ENCODE assay signal across 22 mouse cellular contexts in genomic region chrX:8217383-8217782, GRCm38 (mm10). TPM values are rescaled to one million over a fixed set of nuclear protein-coding genes. Genes with fewer than 3 reads are reported as not detected.
A peak's percentile ranks its signal among the peaks of the same experiment; 100 is the strongest.
DNase-seq lines count a peak whose midpoint lies in the region; TF ChIP-seq lines count a peak whose summit lies in the region.
"Had no signal": no experiment of that assay in that cellular context is flagged by ENCODE, and none has a peak within 500 bp of the region (broad histone marks: within the 10 kb centered on the region; RNA-seq: fewer than 3 reads in every experiment).

No protein-coding gene starts in this region.

- peak; percentile 45 for DNase-seq in heart, adult 11 months
- no peak for DNase-seq in heart, postnatal 25 days (ENCODE audit: low spot score)
- peak in 1 of 2 experiments; percentile 39 for DNase-seq in left cerebral cortex, adult 2 months (ENCODE audit: extremely low spot score in 1 of 2, low spot score in 2 of 2)
- no peak for DNase-seq in left cerebral cortex, adult 11 months (ENCODE audit: low spot score)
- peak; percentile 70 for DNase-seq in brain, adult 2 months (ENCODE audit: low read depth, low spot score)
- peak; percentile 40 to 48 for DNase-seq in left cerebral cortex, postnatal 36 days (ENCODE audit: low spot score in 2 of 2)
- DNase-seq in cerebellum, postnatal 10 days: no peak
- no peak for DNase-seq in urinary bladder, postnatal 4 days (ENCODE audit: low spot score in 2 of 2)
- DNase-seq: adrenal gland, postnatal 10 days; cerebellum, adult 8-10 months; kidney, adult 2 months; liver, embryonic 13.5 days; lung, adult 2 months; lung, postnatal 14 days; thymus, postnatal 25 days had no signal

- no peak for TF ChIP-seq CTCF in left cerebral cortex, adult 2 months (IDR thresholded peaks at IDR 0.05)

- intact Hi-C loops in heart, postnatal 25 days (cut with DNase I): no loop called here
- intact Hi-C loops in left cerebral cortex, adult 2 months (cut with DNase I): no loop called here
- intact Hi-C loops in left cerebral cortex, postnatal 36 days (cut with DNase I): no loop called here

- H3K4me3 ChIP-seq in left cerebral cortex, adult 2 months: no peak overlapping the region
- H3K4me3 ChIP-seq: forebrain, embryonic 15.5 days; heart, embryonic 10.5 days; hindbrain, embryonic 15.5 days; liver, embryonic 13.5 days; midbrain, embryonic 12.5 days had no signal

- peak overlapping the region; percentile 32; the same call in 1 of the 2 replicates for H3K27ac ChIP-seq in left cerebral cortex, adult 2 months
- H3K27ac ChIP-seq: forebrain, embryonic 15.5 days; heart, embryonic 10.5 days; hindbrain, embryonic 15.5 days; kidney, postnatal 0 days; liver, embryonic 13.5 days; midbrain, embryonic 12.5 days; stomach, postnatal 0 days had no signal

RNA-seq across cellular contexts. Expression of gene Porcn, which starts 11.1 kb away (rescaled TPM):
- 1 to 10 TPM; 1.9 to 2.6 TPM for total RNA-seq in heart, postnatal 25 days (2021)
- total RNA-seq in left cerebral cortex, adult 2 months (2021): 10 to 100 TPM; 74.7 to 84.7 TPM
- 10 to 100 TPM; 74.4 to 76.7 TPM for total RNA-seq in left cerebral cortex, postnatal 36 days (2021)

RNA-seq across cellular contexts. Expression of gene Ebp, which starts 24.1 kb away (rescaled TPM):
- total RNA-seq in heart, postnatal 25 days (2021): 10 to 100 TPM; 19.6 to 22.6 TPM
- total RNA-seq in left cerebral cortex, adult 2 months (2021): 10 to 100 TPM; 34.8 to 35.7 TPM
- total RNA-seq in left cerebral cortex, postnatal 36 days (2021): 10 to 100 TPM; 33.5 to 35.9 TPM

RNA-seq across cellular contexts. Expression of gene Ftsj1, which starts 34.8 kb away (rescaled TPM):
- total RNA-seq in heart, postnatal 25 days (2021): 10 to 100 TPM; 10.3 to 10.7 TPM
- total RNA-seq in left cerebral cortex, adult 2 months (2021): 10 to 100 TPM; 23.8 to 24.3 TPM
- total RNA-seq in left cerebral cortex, postnatal 36 days (2021): 10 to 100 TPM; 22.8 to 27.2 TPM

RNA-seq across cellular contexts. Expression of gene Tbc1d25, which starts 41.4 kb away (rescaled TPM):
- 1 to 10 TPM; 4.2 to 4.3 TPM for total RNA-seq in heart, postnatal 25 days (2021)
- total RNA-seq in left cerebral cortex, adult 2 months (2021): 10 to 100 TPM; 14.5 to 16.6 TPM
- 10 to 100 TPM; 15.9 to 16.8 TPM for total RNA-seq in left cerebral cortex, postnatal 36 days (2021)

RNA-seq across cellular contexts. Expression of gene Slc38a5, which starts 53.5 kb away (rescaled TPM):
- under 1 TPM; 0.49 to 0.81 TPM for total RNA-seq in heart, postnatal 25 days (2021)
- total RNA-seq in left cerebral cortex, adult 2 months (2021): 1 to 10 TPM; 3.9 to 7.3 TPM
- total RNA-seq in left cerebral cortex, postnatal 36 days (2021): 1 to 10 TPM; 2.3 to 4.3 TPM
- total RNA-seq: monocyte, adult 5-6 weeks had no signal

Comparison
In these comparisons a context has a peak if more than half of its experiments do, and no peak if none do; other contexts are left out.
1. DNase-seq: peak in heart, adult 11 months (single experiment), brain, adult 2 months (single experiment) and left cerebral cortex, postnatal 36 days (2 of 2); none in heart, postnatal 25 days (single experiment), left cerebral cortex, adult 11 months (single experiment), cerebellum, postnatal 10 days (0 of 2) and urinary bladder, postnatal 4 days (0 of 2).
2. RNA of gene Porcn, which starts 11.1 kb away (total RNA-seq): 74.7 to 84.7 TPM in left cerebral cortex, adult 2 months and 74.4 to 76.7 TPM in left cerebral cortex, postnatal 36 days; 1.9 to 2.6 TPM in heart, postnatal 25 days; every median in the first group is over 10 times any median in the second.